Mouse (Mus musculus): ENCODE results near the gene Gjc2.
"Not testable (repeated sequence)": the region's sequence is repeated elsewhere in the genome, so short reads cannot be mapped to it uniquely, and the experiment has no call there.

Gjc2 gene

DNA sequence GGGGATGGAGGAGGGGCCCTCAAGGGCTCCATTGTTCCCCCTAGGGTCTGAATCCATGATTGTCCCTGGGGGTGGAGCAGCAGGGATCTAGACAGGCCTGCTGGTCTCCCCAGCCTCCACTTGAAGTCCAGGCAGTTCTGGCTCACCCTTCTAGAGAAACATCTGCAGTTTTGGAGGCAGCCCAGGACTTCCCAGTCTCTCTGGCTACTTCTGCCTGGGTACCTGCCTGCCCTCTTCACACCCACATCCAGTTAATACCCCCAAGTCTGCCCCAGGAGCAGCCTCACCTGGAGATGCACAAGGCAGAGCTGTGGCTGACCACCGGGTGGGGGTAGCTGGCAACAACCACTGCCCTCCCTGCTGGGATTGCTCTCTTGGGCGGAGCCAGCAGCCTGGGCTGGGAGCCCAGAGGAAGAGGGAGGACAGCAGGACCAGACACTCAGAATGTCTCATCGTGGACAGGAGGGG is at the start of gene Gjc2:
Gene Gjc2, minus strand, starts transcription at position 350 of the 468 bp plus-strand sequence.
- no peak for DNase-seq (ENCODE audit: low spot score)

- DNase-seq (ENCODE audit: low spot score), result no peak
Measured at GRCm38 (mm10) chr11:59232797-59233196, 49.8 kb upstream of the Gjc2 start.

- DNase-seq (ENCODE audit: low spot score), result peak; percentile 62
Measured at GRCm38 (mm10) chr11:59230144-59230760, 47.2 kb upstream of the Gjc2 start.

DNA sequence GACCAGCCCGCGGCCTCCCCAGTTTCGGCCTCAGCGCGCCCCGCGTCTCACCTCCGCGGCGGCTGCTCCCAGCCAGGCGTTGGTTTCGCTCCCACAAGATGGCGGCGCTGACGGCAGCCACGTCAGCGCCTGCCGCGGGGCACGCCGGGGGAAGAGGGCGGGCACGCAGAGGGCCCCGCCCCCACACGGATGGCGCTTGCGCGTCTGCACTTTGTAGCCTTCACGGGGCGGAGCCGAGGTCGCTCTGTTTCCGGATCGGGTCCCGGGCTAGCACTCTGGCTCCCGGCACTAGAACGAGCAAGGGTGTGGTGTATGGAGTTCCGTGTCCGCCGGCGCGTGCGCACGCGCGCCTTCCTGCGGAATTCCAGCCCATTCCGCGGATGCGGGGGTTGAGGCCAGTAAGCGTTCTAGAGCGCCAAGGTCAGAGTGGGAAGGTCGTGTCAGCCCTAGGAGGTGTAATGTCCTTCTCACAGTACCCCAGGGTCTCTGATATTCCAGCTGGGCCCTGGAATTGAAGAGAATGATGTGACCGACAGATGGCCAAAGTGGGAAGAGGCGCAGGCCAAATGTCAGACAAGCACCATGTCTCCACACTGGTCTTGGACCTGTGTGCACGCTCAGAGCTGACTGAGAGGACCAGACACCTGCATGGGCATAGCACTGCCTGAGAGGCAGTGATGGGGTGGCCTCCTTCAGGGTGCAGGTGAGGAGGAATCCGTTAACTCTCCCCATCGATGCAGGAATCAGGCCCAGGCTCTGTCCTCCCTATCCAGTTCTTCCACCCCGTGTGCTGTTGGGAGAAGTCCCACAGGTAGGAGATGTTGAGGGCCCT is 45.3 kb upstream of the Gjc2 start, which contains the start of gene Arf1:
Gene Arf1, minus strand, starts transcription at position 149 of the 832 bp plus-strand sequence.
- DNase-seq (ENCODE audit: low spot score), result peak; percentile 95

- no peak for DNase-seq (ENCODE audit: low spot score)
Measured at GRCm38 (mm10) chr11:59227604-59228121, 44.6 kb upstream of the Gjc2 start.

DNA sequence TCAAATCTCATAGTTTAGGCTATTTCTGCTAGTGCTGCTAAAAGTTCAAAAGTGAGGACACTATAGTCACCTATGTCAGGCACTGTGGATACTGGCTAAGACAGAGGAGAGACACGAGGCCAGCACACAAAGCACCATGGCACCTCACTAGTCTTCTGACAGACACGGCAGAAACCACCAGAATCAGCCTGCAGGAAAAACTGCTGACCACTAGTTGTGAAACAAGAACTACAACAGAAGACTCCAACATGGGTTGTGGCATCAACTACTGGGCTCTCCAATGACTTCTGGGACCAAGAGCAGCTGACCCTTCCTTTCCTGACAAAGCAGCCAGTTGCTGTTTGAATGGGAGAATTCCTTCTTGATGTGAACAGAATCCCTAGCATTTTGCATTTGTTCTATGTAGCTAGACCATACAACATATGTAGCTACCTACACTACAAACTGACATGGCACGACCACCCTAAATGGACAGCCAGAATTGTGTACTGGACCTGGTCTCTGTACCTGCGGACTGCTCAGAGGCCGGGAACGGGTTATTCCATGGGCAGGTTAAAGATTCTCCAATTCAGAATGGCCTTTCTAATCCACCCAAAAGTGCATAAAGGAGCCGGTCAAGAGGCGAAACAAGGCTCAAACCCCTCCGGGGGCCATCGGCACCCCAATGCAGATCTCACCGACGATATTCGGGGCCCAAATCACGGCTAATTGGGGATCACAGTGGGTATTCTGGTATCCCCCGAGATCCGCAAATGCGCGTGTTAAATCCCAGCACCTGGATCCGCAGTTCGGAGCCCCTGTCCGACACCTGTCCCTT is 44.0 kb upstream of the Gjc2 start:
- DNase-seq (ENCODE audit: low spot score), result peak; percentile 13

- no peak for DNase-seq (ENCODE audit: low spot score)
Measured at GRCm38 (mm10) chr11:59226251-59226650, 43.2 kb upstream of the Gjc2 start.

- DNase-seq (ENCODE audit: low spot score), result no peak
Measured at GRCm38 (mm10) chr11:59225167-59225566, 42.2 kb upstream of the Gjc2 start.

- DNase-seq (ENCODE audit: low spot score), result no peak
Measured at GRCm38 (mm10) chr11:59224470-59224869, 41.5 kb upstream of the Gjc2 start.

GRCm38 (mm10) chr11:59224025-59224424 is 41.0 kb upstream of the Gjc2 start:
- DNase-seq (ENCODE audit: low spot score), result no peak

DNA sequence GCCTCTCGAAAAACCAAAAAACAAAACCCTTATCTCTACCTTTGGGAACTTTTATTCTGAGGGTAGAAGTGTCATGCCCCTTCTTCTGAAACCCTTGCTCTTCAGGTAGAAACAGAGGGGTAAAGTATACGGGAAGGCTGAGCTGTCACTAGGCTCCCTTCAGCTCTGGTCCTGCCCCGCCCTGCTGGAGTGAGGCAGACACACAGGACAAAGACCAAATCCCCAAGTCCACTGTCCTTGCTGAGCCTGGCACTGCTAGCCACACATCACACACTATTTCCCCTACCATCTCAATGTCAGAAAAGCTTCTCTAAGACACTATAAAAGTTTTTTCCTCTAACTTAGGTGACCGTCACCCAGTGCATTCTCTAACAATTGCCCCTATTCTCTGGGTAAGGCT is 39.3 kb upstream of the Gjc2 start:
- no peak for DNase-seq (ENCODE audit: low spot score)

- no peak for DNase-seq (ENCODE audit: low spot score)
Measured at GRCm38 (mm10) chr11:59221604-59222003, 38.6 kb upstream of the Gjc2 start.

- peak; percentile 22 for DNase-seq (ENCODE audit: low spot score)
Measured at GRCm38 (mm10) chr11:59219064-59219463, 36.1 kb upstream of the Gjc2 start.

DNA sequence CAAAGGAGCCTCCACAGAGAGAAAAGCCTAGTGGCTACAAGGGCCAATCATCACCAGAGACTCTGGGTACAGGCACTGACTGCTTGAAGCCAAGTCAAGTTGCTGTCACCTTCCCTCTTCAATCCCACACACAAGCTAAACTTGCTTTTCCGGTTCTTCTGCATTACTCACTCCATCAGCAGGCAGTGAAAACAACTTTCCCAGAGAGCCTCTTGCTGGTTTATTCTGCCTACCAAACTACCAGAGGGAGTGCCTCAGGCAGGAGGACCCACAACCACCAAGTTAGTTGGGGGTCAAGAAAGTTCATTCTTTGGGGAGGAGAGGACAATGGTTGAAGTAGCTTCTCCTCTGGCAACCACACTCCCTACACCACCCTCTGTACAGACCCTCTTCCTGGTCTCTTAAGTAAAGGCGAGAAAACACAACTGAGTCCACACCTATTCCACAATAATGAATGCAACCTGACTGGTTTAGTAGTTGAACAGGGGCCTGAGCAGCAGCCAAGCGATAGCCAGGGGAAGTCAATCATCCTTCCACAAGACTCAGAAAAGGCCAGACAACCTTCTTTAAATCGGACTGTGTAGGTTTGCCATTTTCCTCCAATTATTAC is 35.5 kb upstream of the Gjc2 start:
- DNase-seq (ENCODE audit: low spot score), result no peak

DNA sequence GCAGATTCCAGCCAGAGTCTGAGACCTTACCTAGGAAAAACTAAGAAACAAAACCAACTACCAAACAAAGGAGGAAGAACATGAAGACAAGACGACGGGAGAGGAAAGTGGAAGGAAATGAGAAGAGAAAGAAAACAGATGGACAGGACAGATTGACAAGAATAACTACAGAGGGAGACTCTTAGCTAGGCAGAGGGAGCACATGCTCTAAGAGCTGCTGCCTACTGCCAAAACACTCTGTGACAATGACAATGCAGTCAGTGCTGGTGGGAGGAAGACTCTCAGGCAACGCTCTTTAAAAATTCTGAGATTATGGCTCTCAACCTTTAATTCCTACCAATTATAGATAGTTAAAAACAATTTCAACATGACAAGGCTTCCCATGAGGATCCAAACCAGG is 33.9 kb upstream of the Gjc2 start:
- no peak for DNase-seq (ENCODE audit: low spot score)

DNA sequence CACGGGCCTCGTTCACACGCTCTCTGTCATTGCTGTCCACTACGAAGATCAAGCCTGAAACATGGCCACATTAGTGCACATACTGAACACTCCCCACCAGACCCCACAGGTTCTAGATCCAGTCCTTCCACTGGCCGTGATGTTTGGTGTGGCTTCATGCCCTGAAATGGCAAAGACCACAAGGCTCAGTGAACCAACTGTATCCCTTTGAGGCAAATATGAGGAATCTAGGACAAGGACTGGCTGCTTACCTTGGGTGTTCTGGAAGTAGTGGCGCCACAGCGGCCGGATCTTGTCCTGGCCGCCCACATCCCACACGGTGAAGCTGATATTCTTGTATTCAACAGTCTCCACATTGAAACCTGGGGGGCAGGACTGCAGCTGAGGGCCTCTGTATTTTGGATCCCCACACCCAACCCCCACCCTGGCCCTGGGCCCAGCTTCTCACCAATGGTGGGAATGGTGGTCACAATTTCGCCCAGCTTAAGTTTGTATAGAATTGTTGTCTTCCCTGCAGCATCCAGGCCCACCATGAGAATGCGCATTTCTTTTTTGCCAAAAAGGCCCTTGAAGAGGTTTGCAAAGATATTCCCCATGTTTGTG is 30.0 kb upstream of the Gjc2 start:
- no peak for DNase-seq (ENCODE audit: low spot score)

DNA sequence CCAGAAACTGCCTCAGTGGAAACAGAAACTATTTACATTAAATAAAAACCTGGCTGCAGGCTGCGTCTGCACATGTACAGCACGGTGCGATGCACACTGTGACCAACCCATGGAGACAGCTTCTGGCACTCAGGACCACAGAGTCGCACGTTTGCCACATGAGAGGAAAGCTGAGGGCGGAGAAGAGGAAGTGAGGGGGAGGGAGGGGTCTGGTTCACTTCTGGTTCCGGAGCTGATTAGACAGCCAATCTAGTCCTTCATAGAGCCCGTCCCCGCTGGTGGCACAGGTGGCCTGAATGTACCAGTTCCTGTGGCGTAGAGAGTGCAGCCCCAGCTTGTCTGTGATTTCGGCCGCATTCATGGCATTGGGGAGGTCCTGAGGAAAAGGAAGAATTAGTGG is 29.3 kb upstream of the Gjc2 start:
- DNase-seq (ENCODE audit: low spot score), result not testable (repeated sequence)

DNA sequence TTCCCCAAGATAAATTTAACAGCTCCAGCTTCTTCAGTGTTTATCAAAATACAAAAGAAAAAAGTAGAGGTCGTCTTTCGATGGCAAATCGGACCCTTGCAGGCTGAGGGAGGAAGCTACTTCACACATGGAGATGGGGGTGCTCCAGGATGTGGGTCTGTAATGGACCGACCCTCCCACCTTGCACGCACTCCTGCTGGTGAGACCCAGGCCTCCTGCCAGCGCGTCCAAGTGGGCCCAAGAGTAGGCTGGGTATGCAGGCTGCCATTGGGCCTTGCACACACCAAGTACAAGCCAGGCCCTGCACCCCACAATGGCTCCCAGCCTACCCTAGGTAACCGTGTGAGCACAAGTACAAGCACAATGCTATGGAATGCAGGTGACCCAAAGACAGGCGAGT is 28.5 kb upstream of the Gjc2 start:
- DNase-seq (ENCODE audit: low spot score), result not testable (repeated sequence)

DNA sequence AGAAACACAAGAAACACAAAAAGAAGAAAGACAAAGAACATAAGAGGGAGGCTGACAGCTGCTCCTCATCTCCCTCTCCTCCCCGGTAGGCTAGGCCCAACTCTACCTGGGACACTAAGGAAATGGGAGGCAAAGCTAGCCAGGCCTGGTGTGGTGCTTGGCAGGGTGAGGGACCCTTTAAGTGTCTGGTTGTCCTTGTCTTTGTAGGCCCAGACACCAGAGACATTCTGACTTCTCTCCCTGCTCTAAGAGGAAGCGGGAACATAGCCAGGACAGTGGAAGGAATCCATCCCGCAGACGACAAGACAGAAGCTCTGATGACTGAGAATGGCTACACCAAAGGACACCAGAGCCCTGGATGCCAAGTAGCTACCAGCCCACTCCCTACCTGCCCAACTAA is 27.0 kb upstream of the Gjc2 start:
- DNase-seq (ENCODE audit: low spot score), result no peak

DNA sequence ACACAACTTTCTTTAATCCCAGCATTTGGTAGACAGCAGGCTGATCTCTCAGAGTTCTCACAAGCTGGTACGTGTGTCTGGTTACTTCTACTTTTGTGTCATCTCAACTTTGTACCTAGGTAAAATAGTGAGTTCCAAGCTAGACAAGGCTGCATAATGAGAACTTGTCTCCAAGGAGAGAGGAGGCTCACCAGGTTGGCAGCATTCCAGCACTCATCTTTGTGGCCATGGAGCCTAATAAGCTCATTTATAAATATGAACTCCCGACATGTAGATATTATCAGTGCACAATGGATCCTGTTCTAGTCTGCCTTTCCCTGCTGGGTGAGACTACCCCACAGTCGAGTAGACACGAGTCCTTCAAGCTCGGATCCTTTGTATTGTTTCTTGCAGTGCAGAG is 26.6 kb upstream of the Gjc2 start:
- no peak for DNase-seq (ENCODE audit: low spot score)

DNA sequence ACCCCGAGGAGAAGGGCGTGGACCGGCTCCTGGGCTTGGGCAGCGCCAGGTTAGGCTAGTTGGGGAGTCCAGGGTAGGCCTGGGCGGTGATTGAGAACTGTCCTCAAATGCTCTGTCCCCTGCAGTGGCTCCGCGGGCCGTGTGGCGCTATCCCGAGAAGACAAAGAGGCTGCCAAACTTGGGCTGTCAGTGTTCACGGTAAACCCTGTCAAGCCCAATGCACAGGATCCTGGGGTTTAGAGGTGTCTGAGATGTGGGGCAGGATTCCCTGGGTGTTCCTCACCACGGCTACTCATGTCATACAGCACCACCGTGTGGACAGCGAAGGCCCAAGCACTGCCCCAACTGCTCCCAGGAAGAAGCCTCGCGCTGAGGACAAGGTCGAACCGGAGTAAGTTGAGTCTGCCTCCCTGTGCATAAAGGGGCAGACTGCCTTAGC is 26.0 kb upstream of the Gjc2 start:
- DNase-seq (ENCODE audit: low spot score), result peak; percentile 66

Data from spleen, adult 12 weeks (tissue).